Mouse (Mus musculus) hindbrain, embryonic 12.5 days (tissue): ENCODE data around the gene Set. TPM values are rescaled to one million over a fixed set of nuclear protein-coding genes. Genes with fewer than 3 reads are reported as not detected.
A peak's percentile ranks its signal among the peaks of the same experiment; 100 is the strongest.

Experiments used
- ATAC-seq: fragments of 200-750 bp; cut with Nextera tagmentation; 2 replicates; pipeline ENCODE4 v1.8.0; 2017; ENCODE audit warnings: moderate TSS enrichment; ENCODE audit not compliant: low FRiP score
- H3K27ac ChIP-seq: fragments of 300-500 bp; sonication (generic); 2 replicates; pipeline ENCODE4 v1.5.1; 2016; ENCODE audit warnings: mild to moderate bottlenecking
- H3K27me3 ChIP-seq: fragments of 300-500 bp; sonication (generic); 2 replicates; pipeline ENCODE4 v1.6.1; 2016; ENCODE audit warnings: mild to moderate bottlenecking
- H3K36me3 ChIP-seq: fragments of 300-500 bp; sonication (generic); 2 replicates; pipeline ENCODE4 v1.6.1; 2016; ENCODE audit warnings: mild to moderate bottlenecking
- H3K4me1 ChIP-seq: fragments of 300-500 bp; sonication (generic); 2 replicates; pipeline ENCODE4 v1.6.1; 2016
- H3K4me2 ChIP-seq: fragments of 300-500 bp; sonication (generic); replicated peaks from 2 replicates; pipeline ENCODE4 v1.6.1; 2016; ENCODE audit warnings: mild to moderate bottlenecking
- H3K4me3 ChIP-seq: fragments of 300-500 bp; sonication (generic); 2 replicates; pipeline ENCODE4 v1.5.1; 2016; ENCODE audit warnings: mild to moderate bottlenecking
- H3K9ac ChIP-seq: fragments of 300-500 bp; sonication (generic); 2 replicates; pipeline ENCODE4 v1.6.1; 2016; ENCODE audit warnings: mild to moderate bottlenecking, moderate library complexity
- H3K9me3 ChIP-seq: fragments of 300-500 bp; sonication (generic); replicated peaks from 2 replicates; pipeline ENCODE4 v1.6.1; 2016; ENCODE audit warnings: mild to moderate bottlenecking
- WGBS: fragments of 180-500 bp; shearing (Covaris S2); methylation state at CpG from one replicate; pipeline ENCODE4 v1.1.7; 2016; 5-methylcytosine and 5-hydroxymethylcytosine counted together
- polyA plus RNA-seq: library from polyadenylated mRNA; unstranded; fragments of >200 nt; fragmentation: Nextera tagmentation; extraction: Ambion mirVana; gene quantifications from 2 replicates; pipeline ENCODE4 v1.2.1, GENCODE M21; 2016

Gene Set
- polyA plus RNA-seq, 1 experiment from 2014 or later, result 558 TPM

- peak within 1 kb of the TSS; percentile 50; the same call in 1 of the 2 replicates for H3K27ac ChIP-seq
- H3K4me3 ChIP-seq, result peak within 1 kb of the TSS; percentile 41
- H3K36me3 ChIP-seq, result peaks cover 9% of the 10 kb centered on the region
- no peaks in the 10 kb centered on the region for H3K27me3 ChIP-seq
- peaks cover 17% of the 10 kb centered on the region for H3K4me1 ChIP-seq
- no peaks in the 10 kb centered on the region for H3K9me3 ChIP-seq
- H3K9ac ChIP-seq, result peak within 1 kb of the TSS; percentile 61
- peak within 1 kb of the TSS; percentile 78 for H3K4me2 ChIP-seq
- WGBS, result under 1% methylated on average over 53 of the region's 53 CpGs
- ATAC-seq, result peak; percentile 77
Observed at GRCm38 (mm10) chr2:30077502-30078348, 20.5 kb downstream of the Set start, which contains the start of gene Pkn3. Gene Pkn3, plus strand, starts transcription at chr2:30077684.

- H3K27me3 ChIP-seq, result no peaks in the 10 kb centered on the region
- 0 out of 2 replicates have a peak, but pooled peaks cover 3% of the 10 kb centered on the region for H3K36me3 ChIP-seq
- peak overlapping the region; percentile 61; the same call in 1 of the 2 replicates for H3K9ac ChIP-seq
- peak overlapping the region; percentile 41 for H3K4me3 ChIP-seq
- 0 out of 2 replicates have a peak overlapping the region, but pooled peaks have one; percentile 50 for H3K27ac ChIP-seq
- peak; percentile 3; the same call in 1 of the 2 replicates for ATAC-seq
- 23% methylated on average over 10 of the region's 10 CpGs for WGBS
- H3K9me3 ChIP-seq, result no peaks in the 10 kb centered on the region
- H3K4me1 ChIP-seq, result peaks cover 17% of the 10 kb centered on the region
- peak overlapping the region; percentile 78 for H3K4me2 ChIP-seq
Observed at GRCm38 (mm10) chr2:30078349-30078712, 21.2 kb downstream of the Set start.

GRCm38 (mm10) chr2:30078760-30079159 is 21.6 kb downstream of the Set start:
- Histone ChIP-seq H3K27ac (0 out of 2 replicates have a peak overlapping the region, but pooled peaks have one; percentile 50), H3K9ac (peak overlapping the region; percentile 23; the same call in 1 of the 2 replicates), H3K4me2 (peak overlapping the region; percentile 78), H3K4me3 (no peak overlapping the region), H3K4me1 (peaks cover 17% of the 10 kb centered on the region), H3K36me3 (no peaks in the 10 kb centered on the region), H3K27me3 (no peaks in the 10 kb centered on the region), H3K9me3 (no peaks in the 10 kb centered on the region)
- 76% methylated on average over 4 of the region's 4 CpGs for WGBS
- no peak for ATAC-seq

GRCm38 (mm10) chr2:30080181-30080800 is 23.1 kb downstream of the Set start:
- no peak overlapping the region for H3K27ac ChIP-seq
- no peak overlapping the region for H3K4me3 ChIP-seq
- peaks cover 28% of the 10 kb centered on the region for H3K4me1 ChIP-seq
- WGBS, result 89% methylated on average over 15 of the region's 15 CpGs
- no peak for ATAC-seq
- H3K27me3 ChIP-seq, result no peaks in the 10 kb centered on the region
- no peaks in the 10 kb centered on the region for H3K9me3 ChIP-seq
- H3K36me3 ChIP-seq, result no peaks in the 10 kb centered on the region
- H3K9ac ChIP-seq, result no peak overlapping the region
- no peak overlapping the region for H3K4me2 ChIP-seq

- 0 out of 2 replicates have a peak overlapping the region, but pooled peaks have one; percentile 18 for H3K4me3 ChIP-seq
- H3K4me1 ChIP-seq, result peaks cover 11% of the 10 kb centered on the region
- H3K4me2 ChIP-seq, result peak overlapping the region; percentile 46
- no peaks in the 10 kb centered on the region for H3K27me3 ChIP-seq
- H3K9ac ChIP-seq, result 0 out of 2 replicates have a peak overlapping the region, but pooled peaks have one; percentile 35
- H3K9me3 ChIP-seq, result no peaks in the 10 kb centered on the region
- 47% methylated on average over 5 of the region's 5 CpGs for WGBS
- H3K27ac ChIP-seq, result no peak overlapping the region
- no peaks in the 10 kb centered on the region; the same call in 1 of the 2 replicates for H3K36me3 ChIP-seq
- no peak for ATAC-seq
Observed at GRCm38 (mm10) chr2:30084113-30084512, 26.9 kb downstream of the Set start.

GRCm38 (mm10) chr2:30084632-30085031 is 27.5 kb downstream of the Set start:
- Histone ChIP-seq H3K27me3 (no peaks in the 10 kb centered on the region), H3K9me3 (no peaks in the 10 kb centered on the region), H3K4me1 (peaks cover 11% of the 10 kb centered on the region), H3K4me3 (peak overlapping the region; percentile 18), H3K4me2 (peak overlapping the region; percentile 46), H3K9ac (peak overlapping the region; percentile 35), H3K27ac (no peak overlapping the region), H3K36me3 (no peaks in the 10 kb centered on the region; the same call in 1 of the 2 replicates)
- peak; percentile 80 for ATAC-seq
- WGBS, result 8% methylated on average over 12 of the region's 12 CpGs

GRCm38 (mm10) chr2:30087310-30087709 is 30.1 kb downstream of the Set start:
- no peak overlapping the region for H3K4me2 ChIP-seq
- peaks cover 12% of the 10 kb centered on the region for H3K4me1 ChIP-seq
- no peak overlapping the region for H3K9ac ChIP-seq
- no peaks in the 10 kb centered on the region for H3K27me3 ChIP-seq
- peaks cover 12% of the 10 kb centered on the region for H3K36me3 ChIP-seq
- no peak overlapping the region for H3K4me3 ChIP-seq
- H3K9me3 ChIP-seq, result no peaks in the 10 kb centered on the region
- no peak for ATAC-seq
- H3K27ac ChIP-seq, result no peak overlapping the region
- WGBS, result 92% methylated on average over 4 of the region's 4 CpGs

- Histone ChIP-seq H3K4me2 (no peak overlapping the region), H3K9me3 (no peaks in the 10 kb centered on the region), H3K27me3 (no peaks in the 10 kb centered on the region), H3K4me3 (no peak overlapping the region), H3K27ac (no peak overlapping the region), H3K4me1 (peaks cover 18% of the 10 kb centered on the region), H3K36me3 (peaks cover 19% of the 10 kb centered on the region), H3K9ac (no peak overlapping the region; the same call in 1 of the 2 replicates)
- ATAC-seq, result no peak
- 96% methylated on average over 12 of the region's 12 CpGs for WGBS
Observed at GRCm38 (mm10) chr2:30091521-30091920, 34.3 kb downstream of the Set start.

GRCm38 (mm10) chr2:30092280-30092918 is 35.2 kb downstream of the Set start:
- no peak overlapping the region for H3K27ac ChIP-seq
- WGBS, result 57% methylated on average over 6 of the region's 6 CpGs

GRCm38 (mm10) chr2:30093471-30094207 is 36.5 kb downstream of the Set start, which contains the start of gene Zdhhc12:
Gene Zdhhc12, minus strand, starts transcription at chr2:30093648.
- 0 out of 2 replicates have a peak within 1 kb of the TSS, but pooled peaks have one; percentile 40 for H3K27ac ChIP-seq
- H3K27me3 ChIP-seq, result no peaks in the 10 kb centered on the region
- WGBS, result under 1% methylated on average over 50 of the region's 51 CpGs
- ATAC-seq, result peak; percentile 92
- peak within 1 kb of the TSS; percentile 58 for H3K4me3 ChIP-seq
- no peaks in the 10 kb centered on the region for H3K9me3 ChIP-seq
- H3K36me3 ChIP-seq, result peaks cover 34% of the 10 kb centered on the region
- peaks cover 18% of the 10 kb centered on the region for H3K4me1 ChIP-seq
- peak within 1 kb of the TSS; percentile 71 for H3K9ac ChIP-seq
- H3K4me2 ChIP-seq, result peak within 1 kb of the TSS; percentile 76

More at GRCm38 (mm10) chr2:30092280-30092918, 35.2 kb downstream of the Set start:
- Histone ChIP-seq H3K9me3 (no peaks in the 10 kb centered on the region), H3K4me1 (peaks cover 18% of the 10 kb centered on the region), H3K9ac (no peak overlapping the region), H3K36me3 (peaks cover 25% of the 10 kb centered on the region), H3K4me2 (peak overlapping the region; percentile 76), H3K27me3 (no peaks in the 10 kb centered on the region), H3K4me3 (peak overlapping the region; percentile 58)
- no peak for ATAC-seq

- WGBS, result 2% methylated on average over 13 of the region's 13 CpGs
- 0 out of 2 replicates have a peak overlapping the region, but pooled peaks have one; percentile 40 for H3K27ac ChIP-seq
- 0 out of 2 replicates have a peak, but pooled peaks have one; percentile 3 for ATAC-seq
- peak overlapping the region; percentile 76 for H3K4me2 ChIP-seq
- peaks cover 18% of the 10 kb centered on the region for H3K4me1 ChIP-seq
- H3K27me3 ChIP-seq, result no peaks in the 10 kb centered on the region
- peak overlapping the region; percentile 58 for H3K4me3 ChIP-seq
- H3K36me3 ChIP-seq, result peaks cover 40% of the 10 kb centered on the region
- peak overlapping the region; percentile 71 for H3K9ac ChIP-seq
- H3K9me3 ChIP-seq, result no peaks in the 10 kb centered on the region
Observed at GRCm38 (mm10) chr2:30094208-30094588, 37.0 kb downstream of the Set start.
